Mouse (Mus musculus): ENCODE data around the gene Kcnn1.
"Not testable (repeated sequence)": the region's sequence is repeated elsewhere in the genome, so short reads cannot be mapped to it uniquely, and the experiment has no call there.

Kcnn1 gene

GRCm38 (mm10) chr8:70862824-70863641 lies at the start of gene Kcnn1:
Gene Kcnn1, minus strand, starts transcription at chr8:70863258.
- DNase-seq (ENCODE audit: low read depth): no peak

DNA sequence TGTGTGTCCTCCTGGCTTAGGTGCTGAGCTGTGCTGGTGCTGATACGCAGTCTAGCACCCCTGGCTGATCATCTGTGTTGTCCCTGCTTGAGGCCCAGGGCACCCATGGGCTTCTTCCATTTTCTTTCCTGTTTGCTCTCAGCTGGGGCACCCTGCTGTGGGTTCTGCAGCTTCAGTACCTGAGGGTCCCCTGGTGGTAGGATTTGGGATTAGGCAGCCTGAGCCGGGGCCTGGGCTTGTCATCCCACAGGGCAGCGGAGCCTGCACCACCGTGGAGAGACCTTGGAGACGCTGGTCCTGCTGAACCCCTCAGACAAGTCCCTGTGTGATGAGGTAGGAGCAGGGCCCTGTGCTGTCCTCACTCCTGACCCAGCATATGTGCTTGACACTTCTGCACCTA lies 48.5 kb upstream of the Kcnn1 start:
- DNase-seq (ENCODE audit: low read depth): no peak

- no peak for DNase-seq (ENCODE audit: low read depth)
These were observed 44.5 kb upstream of the Kcnn1 start for GRCm38 (mm10) chr8:70907518-70907917.

- no peak for DNase-seq (ENCODE audit: low read depth)
These were observed 43.0 kb upstream of the Kcnn1 start, which contains the start of gene Map1s for GRCm38 (mm10) chr8:70905831-70906736. Gene Map1s, plus strand, starts transcription at chr8:70905932.

DNA sequence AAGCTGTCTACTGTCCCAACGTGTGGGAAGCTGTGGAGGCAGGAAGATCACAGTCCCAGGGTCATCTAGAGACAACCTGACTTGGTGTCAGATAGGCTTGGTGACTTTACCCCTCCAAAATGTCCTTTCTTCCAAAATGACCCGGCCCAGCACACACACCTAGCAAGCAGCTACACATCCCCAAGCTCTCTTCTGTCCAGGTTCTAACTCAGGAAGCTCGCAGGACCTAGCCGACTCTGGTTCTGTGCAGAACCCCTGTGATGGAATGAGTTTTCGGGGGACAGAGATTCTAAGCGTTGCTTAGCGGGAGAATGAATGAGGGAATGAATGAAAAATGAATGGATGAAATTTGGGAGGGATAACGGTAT lies 42.4 kb upstream of the Kcnn1 start:
- no peak for DNase-seq (ENCODE audit: low read depth)

DNA sequence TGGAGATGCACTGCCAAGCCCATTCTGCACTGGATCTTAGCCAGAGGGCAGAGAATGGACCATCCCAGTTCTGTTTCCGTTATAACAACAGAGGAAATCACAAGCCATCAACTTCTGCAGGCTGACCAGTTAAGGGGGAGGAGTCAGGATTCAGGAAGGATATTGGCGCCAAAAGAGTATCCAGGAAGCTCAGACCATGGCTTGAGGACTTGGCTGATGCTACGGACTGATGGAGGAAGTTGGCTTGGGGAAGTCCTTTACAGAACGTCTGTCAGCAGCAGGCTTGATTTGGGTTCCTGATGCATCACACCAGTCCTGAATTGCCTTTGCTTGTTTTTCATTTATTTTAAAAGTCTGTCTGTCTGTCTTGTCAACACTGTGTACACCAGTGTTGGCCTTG lies 41.5 kb upstream of the Kcnn1 start:
- DNase-seq (ENCODE audit: low read depth): no peak

- no peak for DNase-seq (ENCODE audit: low read depth)
These were observed 40.5 kb upstream of the Kcnn1 start for GRCm38 (mm10) chr8:70903582-70903981.

DNA sequence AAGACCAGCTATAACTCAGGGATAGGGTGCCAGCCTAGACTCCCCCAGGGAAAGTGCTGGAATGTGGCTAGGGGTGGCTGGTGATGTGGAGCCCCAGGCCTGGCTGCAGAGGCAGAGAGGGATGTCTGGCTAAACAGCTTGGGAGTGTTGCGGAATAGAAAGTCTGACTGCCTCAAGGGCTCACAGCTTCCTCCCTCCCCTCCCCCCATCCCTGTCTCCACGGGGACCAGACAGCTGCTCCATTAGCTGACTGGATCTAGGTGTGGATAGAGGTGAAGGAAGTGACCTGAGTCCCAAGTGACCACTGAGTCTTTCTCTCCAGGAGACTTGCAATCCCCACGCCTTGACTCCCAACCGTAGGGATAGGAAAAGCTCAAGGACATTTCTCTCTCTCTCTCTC lies 40.1 kb upstream of the Kcnn1 start:
- no peak for DNase-seq (ENCODE audit: low read depth)

DNA sequence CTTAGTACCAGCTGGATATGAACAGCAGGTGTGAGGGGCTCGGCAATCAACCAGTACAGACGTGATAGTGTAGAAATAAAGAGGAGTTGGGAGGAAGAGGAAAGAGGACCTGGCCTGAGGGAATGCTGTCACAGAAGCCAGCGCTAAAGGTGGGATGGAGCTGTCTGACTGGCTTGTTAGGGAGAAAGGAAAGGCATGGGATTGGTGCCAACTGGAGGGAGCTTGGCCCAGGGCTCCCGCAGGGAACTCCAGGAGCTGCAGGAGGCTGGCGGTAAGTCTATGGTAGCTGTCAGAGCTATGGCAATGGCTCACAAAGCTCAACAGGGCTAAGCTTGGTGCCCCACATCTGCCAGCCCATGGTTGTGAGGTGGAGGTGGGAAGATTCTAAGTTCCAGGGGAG lies 39.2 kb upstream of the Kcnn1 start:
- DNase-seq (ENCODE audit: low read depth): no peak

GRCm38 (mm10) chr8:70900872-70901387 lies 37.9 kb upstream of the Kcnn1 start:
- DNase-seq (ENCODE audit: low read depth): no peak

DNA sequence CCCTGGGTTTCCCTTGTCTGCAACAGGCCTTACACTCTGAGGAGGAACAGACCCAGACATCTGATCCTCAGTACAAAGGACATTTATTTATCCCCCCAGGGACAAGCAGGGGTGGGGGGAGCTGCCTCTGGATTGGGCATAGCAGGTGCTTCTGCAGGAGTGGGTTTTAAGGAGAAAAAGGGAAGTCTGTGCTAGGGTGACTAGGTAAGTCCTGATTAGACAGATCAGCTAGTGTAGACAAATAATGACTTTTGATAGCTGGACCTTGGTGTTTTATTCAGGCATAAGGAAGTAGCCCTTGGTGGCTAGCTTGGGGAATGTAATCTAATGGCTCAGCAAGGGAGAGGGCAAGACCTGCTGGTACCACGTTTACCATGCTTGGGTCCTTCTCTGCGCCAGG lies 36.2 kb upstream of the Kcnn1 start:
- DNase-seq (ENCODE audit: low read depth): no peak

DNA sequence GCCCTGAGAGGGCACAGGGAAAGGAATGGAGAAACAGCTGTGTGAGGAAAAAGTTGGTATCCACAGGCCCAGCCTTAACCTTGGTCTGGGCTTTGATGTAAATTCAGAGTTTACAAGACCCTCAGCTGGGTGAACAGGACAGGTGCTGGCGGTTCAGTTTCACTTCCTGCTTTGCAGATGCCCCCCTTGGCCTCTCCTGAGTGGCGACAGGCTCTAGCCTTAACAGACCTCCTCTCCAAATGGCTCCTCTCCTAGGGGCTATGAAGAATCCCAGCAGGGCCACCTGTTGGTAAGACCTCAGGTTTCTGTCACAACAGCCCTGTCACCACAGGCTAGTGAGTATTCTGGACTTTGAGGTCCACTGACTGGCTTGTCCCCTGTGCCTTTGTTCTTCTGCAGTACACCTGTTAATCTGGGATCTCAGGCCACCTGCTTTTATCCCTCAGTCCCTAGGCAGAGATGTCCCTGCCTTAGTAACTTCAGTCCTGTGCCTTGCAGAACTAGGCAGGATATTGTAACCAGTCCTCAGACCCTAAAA lies 35.7 kb upstream of the Kcnn1 start:
- no peak for DNase-seq (ENCODE audit: low read depth)

GRCm38 (mm10) chr8:70897681-70898413 lies 34.8 kb upstream of the Kcnn1 start:
- no peak for DNase-seq (ENCODE audit: low read depth)

GRCm38 (mm10) chr8:70897021-70897680 lies 34.1 kb upstream of the Kcnn1 start, which contains the start of gene Rpl18a:
Gene Rpl18a, minus strand, starts transcription at chr8:70897412.
- DNase-seq (ENCODE audit: low read depth): peak; percentile 98

DNA sequence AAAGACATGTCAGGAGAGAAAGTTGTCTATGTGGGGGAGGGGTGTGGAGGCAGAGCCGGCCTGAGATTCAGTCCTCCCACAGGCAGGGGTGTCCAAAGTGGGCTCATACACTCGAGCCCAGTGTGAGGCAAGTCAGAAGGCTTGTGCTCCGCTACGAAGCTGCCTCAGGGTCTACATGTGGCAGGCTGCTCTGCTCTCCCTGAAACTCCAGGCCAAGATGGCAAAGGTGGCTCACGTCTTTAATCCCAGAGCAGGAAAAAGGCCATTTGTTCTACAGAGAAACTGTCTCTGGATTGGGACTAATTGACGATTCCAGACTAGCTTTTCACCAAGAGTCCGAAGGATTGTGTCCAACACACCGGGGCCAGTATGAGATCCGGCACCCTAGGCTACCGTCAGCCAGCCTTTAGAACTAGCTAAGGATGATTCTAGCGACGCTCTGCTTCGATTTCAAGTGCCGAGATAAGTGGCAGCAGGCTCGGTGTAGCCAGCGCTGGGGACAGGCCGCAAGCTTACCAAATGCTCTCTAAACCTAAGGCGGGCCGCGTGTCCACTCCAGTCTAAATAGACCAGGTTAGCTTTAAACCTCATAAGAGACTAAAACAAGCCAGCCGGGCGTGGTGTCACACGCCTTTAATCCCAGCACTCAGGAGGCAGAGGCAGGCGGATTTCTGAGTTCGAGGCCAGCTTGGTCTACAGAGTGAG lies 33.4 kb upstream of the Kcnn1 start:
- no peak for DNase-seq (ENCODE audit: low read depth)

DNA sequence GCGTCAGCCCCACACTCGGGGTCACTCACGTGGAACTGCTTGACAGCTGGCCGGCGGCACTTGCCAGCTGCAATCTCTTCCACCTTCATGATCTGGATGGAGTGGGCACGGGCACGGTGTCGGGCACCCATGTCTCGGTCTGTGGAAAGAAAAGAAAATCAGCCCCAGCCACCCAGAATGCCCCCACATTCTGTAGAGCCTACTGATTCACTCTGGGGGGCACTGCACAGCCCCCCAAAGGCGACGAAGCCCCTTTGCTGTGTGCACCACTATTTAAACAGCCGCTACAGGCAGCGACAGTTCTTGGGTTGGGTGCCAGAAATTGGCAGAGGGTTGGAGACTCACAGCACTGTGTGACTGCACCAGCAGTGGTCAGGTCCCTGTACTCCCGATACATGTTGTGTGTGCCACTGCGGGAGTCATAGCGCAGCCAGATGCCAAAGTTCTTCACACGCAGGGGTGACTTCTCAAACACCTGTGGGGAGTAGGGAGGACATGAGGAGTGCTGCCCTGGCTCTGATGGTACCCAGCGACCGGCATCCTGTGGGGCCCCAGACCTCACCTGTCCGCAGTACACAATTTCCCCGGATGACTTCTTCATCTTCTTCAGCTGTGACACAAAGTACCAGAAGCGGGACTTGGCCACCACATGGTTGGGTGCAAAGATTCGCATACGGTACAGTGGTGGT lies 32.7 kb upstream of the Kcnn1 start:
- DNase-seq (ENCODE audit: low read depth): not testable (repeated sequence)

GRCm38 (mm10) chr8:70894771-70895545 lies 31.9 kb upstream of the Kcnn1 start:
- no peak for DNase-seq (ENCODE audit: low read depth)

DNA sequence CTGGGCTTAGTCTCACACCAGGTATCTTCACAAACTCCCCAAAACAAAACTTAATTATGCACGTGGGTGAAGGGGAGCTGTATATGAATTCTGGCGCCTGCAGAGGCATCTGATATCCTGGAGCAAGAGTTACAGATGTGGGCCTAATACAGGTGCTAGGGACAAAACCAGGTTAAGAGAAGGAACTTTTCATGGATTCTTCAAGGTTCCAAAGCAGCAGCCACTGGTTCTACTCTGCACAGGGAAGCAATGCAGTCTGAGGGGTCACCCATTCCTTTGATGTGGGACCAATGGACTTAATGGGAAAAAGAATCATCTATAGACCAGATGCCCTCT lies 31.3 kb upstream of the Kcnn1 start:
- DNase-seq (ENCODE audit: low read depth): no peak

GRCm38 (mm10) chr8:70893656-70894384 lies 30.8 kb upstream of the Kcnn1 start:
- no peak for DNase-seq (ENCODE audit: low read depth)

Measured in fibroblast of lung, adult 2 months (primary cell).